Mouse (Mus musculus): ENCODE measurements around the gene Gins2. TPM values are rescaled to one million over a fixed set of nuclear protein-coding genes. Genes with fewer than 3 reads are reported as not detected.

Gins2 gene
- polyA plus RNA-seq, 1 experiment from 2014 or later, result 111 TPM

DNA sequence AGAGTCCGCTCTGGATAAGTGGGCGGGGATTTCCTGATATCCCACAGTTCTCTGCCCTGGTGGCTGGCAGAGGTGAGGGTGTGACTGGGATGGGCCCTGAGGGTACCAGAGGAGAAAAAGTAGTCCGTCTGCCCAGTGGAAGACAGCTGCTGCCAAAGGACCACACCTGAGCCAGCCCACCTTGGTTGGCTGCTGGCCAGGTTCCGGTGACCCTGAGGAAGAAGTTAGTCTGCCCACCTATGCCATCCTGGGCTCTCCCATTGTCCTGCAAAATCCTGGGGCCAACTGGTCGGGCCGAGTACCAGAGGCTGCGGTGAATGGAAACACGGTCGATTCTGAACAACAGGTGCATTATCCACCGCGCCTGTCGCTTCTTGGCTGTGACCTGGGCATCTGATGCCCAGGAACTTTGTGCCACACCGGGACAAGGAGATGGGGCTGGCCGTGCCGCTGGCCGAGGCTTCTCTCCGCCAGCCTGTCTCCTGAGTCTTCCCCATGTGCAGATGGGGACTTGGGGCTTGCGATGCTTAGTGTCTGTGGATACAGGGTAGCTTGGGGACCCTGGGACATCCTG, 34.6 kb downstream of the Gins2 start:
- 0 out of 2 replicates have a peak, but pooled peaks cover 5% of the 10 kb centered on the region for H3K27me3 ChIP-seq
- no peak overlapping the region for H3K4me2 ChIP-seq
- peaks cover 85% of the 10 kb centered on the region for H3K4me1 ChIP-seq (replicated peaks)
- peaks cover 21% of the 10 kb centered on the region for H3K36me3 ChIP-seq
- no peak overlapping the region for H3K9ac ChIP-seq (replicated peaks)
- H3K4me3 ChIP-seq (replicated peaks), result no peak overlapping the region
- no peak overlapping the region for H3K27ac ChIP-seq
- WGBS, result 90% methylated on average over 18 of the region's 18 CpGs
- H3K9me3 ChIP-seq, result no peaks in the 10 kb centered on the region
- no peak for ATAC-seq (ENCODE audit: insufficient number of reproducible peaks, insufficient read depth, low FRiP score, low TSS enrichment, low read depth)

DNA sequence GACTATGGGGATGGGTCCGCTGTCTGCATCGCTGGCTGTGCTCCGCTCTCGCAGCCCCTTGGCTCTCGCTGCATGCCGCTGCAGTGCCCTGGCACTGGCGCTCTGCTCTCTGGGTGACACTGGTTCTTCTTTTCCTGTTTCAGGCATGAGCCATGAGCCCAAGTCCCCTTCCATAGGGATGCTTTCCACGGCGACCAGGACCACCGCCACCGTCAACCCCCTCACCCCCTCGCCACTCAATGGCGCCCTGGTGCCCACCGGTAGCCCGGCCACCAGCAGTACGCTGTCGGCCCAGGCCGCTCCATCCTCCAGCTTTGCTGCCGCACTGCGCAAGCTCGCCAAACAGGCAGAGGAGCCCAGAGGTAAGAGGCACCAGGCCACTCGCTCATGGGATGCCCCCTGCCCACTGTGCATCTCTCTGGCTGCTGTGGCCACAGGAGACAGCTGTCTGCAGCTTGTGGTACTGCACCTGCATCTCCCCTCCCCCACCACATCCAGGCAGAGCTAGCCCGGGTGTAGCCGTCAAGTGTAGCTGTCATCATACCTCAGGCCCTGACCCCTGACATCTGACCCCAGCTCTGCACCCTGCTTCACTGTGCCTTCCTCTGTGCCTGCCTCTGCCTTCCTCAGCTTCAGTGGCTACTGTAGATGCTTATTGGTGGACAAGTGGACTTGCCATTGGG, 35.5 kb downstream of the Gins2 start:
- Histone ChIP-seq H3K27ac (no peak overlapping the region), H3K36me3 (peaks cover 18% of the 10 kb centered on the region), H3K4me1 (replicated peaks) (peaks cover 85% of the 10 kb centered on the region), H3K9me3 (no peaks in the 10 kb centered on the region), H3K9ac (replicated peaks) (no peak overlapping the region), H3K27me3 (0 out of 2 replicates have a peak, but pooled peaks cover 5% of the 10 kb centered on the region), H3K4me3 (replicated peaks) (no peak overlapping the region), H3K4me2 (no peak overlapping the region)
- ATAC-seq (ENCODE audit: insufficient number of reproducible peaks, insufficient read depth, low FRiP score, low TSS enrichment, low read depth), result no peak
- 91% methylated on average over 24 of the region's 24 CpGs for WGBS

DNA sequence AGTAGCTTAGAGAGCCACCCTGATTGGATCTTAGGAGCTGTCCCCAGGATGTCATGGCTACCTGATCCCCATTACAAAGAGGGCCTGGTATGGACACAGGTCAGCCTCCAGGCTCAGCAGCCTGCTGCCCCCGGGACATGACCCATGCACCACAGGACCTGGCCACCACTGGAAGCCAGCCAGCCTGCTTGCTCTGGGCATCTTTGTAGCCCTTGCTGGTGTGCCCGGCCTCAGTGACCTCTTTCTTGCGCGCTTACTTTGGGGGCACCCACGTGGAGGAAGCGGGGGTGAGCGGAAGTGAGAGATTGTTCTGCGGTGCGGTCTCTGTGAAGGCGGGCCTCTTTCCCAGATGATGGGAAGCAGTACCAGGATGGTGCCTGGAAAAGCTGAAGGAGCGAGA, 36.6 kb downstream of the Gins2 start:
- H3K27ac ChIP-seq, result no peak overlapping the region
- no peak overlapping the region for H3K9ac ChIP-seq (replicated peaks)
- no peaks in the 10 kb centered on the region for H3K27me3 ChIP-seq
- WGBS, result 90% methylated on average over 11 of the region's 11 CpGs
- no peak for ATAC-seq (ENCODE audit: insufficient number of reproducible peaks, insufficient read depth, low FRiP score, low TSS enrichment, low read depth)
- peaks cover 18% of the 10 kb centered on the region for H3K36me3 ChIP-seq
- peaks cover 85% of the 10 kb centered on the region for H3K4me1 ChIP-seq (replicated peaks)
- H3K4me2 ChIP-seq, result no peak overlapping the region
- no peak overlapping the region for H3K4me3 ChIP-seq (replicated peaks)
- H3K9me3 ChIP-seq, result no peaks in the 10 kb centered on the region

DNA sequence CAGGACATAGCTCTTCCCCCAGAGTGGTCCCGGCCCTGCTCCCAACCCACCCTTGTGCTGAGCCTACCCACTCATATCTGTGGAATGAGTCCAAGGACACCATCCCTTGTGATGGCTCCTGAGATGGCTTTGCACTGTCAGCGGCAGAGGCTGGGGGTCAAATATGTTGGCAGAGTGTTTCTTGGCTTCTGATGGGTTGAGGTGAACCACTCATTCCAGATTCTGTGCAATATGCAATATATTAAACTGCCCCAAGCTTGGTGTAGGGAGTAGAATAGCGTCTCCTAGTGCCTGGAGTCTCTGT, 37.5 kb downstream of the Gins2 start:
- no peak overlapping the region for H3K4me2 ChIP-seq
- ATAC-seq (ENCODE audit: insufficient number of reproducible peaks, insufficient read depth, low FRiP score, low TSS enrichment, low read depth), result no peak
- H3K36me3 ChIP-seq, result peaks cover 18% of the 10 kb centered on the region
- peaks cover 85% of the 10 kb centered on the region for H3K4me1 ChIP-seq (replicated peaks)
- 94% methylated on average over 3 of the region's 3 CpGs for WGBS
- no peak overlapping the region for H3K27ac ChIP-seq
- no peaks in the 10 kb centered on the region for H3K27me3 ChIP-seq
- no peak overlapping the region for H3K9ac ChIP-seq (replicated peaks)
- H3K4me3 ChIP-seq (replicated peaks), result no peak overlapping the region
- no peaks in the 10 kb centered on the region for H3K9me3 ChIP-seq

DNA sequence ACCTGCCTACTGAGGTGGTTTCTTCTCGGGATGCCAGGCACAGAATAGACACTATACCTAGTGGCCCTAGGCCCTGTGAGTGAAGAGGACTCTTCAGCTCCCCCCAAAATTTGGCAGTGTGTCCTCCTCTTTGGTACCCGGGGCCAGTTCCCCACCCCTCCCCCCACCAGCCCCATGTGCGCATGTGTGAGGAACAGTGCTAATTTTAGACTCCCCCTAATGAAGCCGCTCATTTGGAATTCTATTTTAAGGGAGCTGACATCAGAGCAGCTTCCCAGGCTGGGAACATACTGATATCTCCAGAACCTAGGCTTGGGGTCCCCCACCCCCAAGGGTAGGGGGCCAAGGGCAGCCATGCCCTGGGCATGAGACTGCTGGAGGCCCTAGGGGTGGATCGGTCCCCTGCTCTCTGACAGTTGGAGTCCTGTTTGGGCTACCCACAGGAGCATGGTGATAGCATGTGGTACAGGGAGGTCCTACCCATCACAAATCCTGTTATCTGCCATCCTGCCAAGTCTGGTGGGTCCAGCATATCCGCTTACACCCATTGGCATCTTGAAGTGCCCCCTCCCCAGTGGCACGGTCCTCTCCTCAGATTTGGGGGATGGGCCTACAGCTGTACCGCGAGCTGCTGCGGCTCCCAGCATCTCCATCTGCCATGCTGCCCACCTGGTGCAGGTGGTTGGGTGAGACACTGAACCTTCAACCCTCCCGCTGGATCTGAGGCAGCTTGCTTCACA, 38.0 kb downstream of the Gins2 start:
- Histone ChIP-seq H3K4me2 (no peak overlapping the region), H3K4me3 (replicated peaks) (no peak overlapping the region), H3K27me3 (no peaks in the 10 kb centered on the region), H3K27ac (no peak overlapping the region), H3K9ac (replicated peaks) (no peak overlapping the region), H3K36me3 (peaks cover 18% of the 10 kb centered on the region), H3K9me3 (no peaks in the 10 kb centered on the region), H3K4me1 (replicated peaks) (peaks cover 85% of the 10 kb centered on the region)
- no peak for ATAC-seq (ENCODE audit: insufficient number of reproducible peaks, insufficient read depth, low FRiP score, low TSS enrichment, low read depth)
- WGBS, result 72% methylated on average over 11 of the region's 11 CpGs

DNA sequence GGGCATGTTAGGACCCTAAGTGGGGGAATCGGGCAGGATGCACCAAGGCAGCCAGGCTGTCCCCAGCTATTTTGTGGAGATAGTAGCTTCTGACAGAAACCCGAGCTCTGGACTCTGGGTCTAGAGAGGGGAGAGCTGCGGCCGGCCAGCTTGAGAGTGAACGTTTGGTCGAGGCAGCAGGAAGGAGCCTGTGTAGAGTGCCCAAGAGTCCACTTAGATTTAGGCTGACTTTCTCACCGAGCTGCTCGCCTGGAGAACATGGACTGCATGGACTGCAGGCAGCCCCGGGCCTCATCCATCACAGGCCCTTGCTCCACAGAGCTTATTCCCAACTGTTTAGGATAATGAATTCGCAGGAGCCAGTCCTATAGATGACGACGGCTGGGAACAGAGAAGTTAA, 38.7 kb downstream of the Gins2 start:
- 9% methylated on average over 12 of the region's 12 CpGs for WGBS
- peak overlapping the region; percentile 47; the same call in 1 of the 2 replicates for H3K9ac ChIP-seq (replicated peaks)
- H3K27ac ChIP-seq, result peak overlapping the region; percentile 82; the same call in 1 of the 2 replicates
- H3K27me3 ChIP-seq, result no peaks in the 10 kb centered on the region
- peaks cover 18% of the 10 kb centered on the region for H3K36me3 ChIP-seq
- H3K4me1 ChIP-seq (replicated peaks), result peaks cover 85% of the 10 kb centered on the region
- no peak for ATAC-seq (ENCODE audit: insufficient number of reproducible peaks, insufficient read depth, low FRiP score, low TSS enrichment, low read depth)
- no peak overlapping the region for H3K4me3 ChIP-seq (replicated peaks)
- no peaks in the 10 kb centered on the region for H3K9me3 ChIP-seq
- peak overlapping the region; percentile 56 for H3K4me2 ChIP-seq

DNA sequence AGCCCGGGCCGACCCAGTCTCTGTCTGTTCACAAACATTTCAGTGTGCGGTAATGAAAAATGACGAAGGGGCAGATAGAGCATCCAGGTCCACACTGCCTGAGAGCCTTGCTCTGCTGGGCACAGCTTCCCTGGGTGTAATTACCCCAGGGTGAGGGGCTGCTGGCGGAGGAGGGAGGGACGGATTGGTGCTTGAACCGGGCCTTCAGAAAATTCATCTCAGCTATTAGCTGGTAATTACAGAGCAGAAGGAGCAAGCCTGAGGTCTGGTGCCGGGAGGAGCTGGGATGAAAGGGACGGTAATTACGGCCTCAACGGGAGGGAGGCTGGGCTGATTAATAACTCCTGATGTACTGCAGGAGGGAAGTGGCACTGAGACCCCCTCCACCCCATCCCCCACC, 39.2 kb downstream of the Gins2 start:
- Histone ChIP-seq H3K9me3 (no peaks in the 10 kb centered on the region), H3K4me3 (replicated peaks) (peak overlapping the region; percentile 29), H3K9ac (replicated peaks) (peak overlapping the region; percentile 47; the same call in 1 of the 2 replicates), H3K36me3 (peaks cover 15% of the 10 kb centered on the region), H3K27me3 (no peaks in the 10 kb centered on the region), H3K4me1 (replicated peaks) (peaks cover 90% of the 10 kb centered on the region), H3K27ac (peak overlapping the region; percentile 82), H3K4me2 (peak overlapping the region; percentile 56)
- 3% methylated on average over 11 of the region's 11 CpGs for WGBS
- peak; percentile 38; the same call in 1 of the 2 replicates for ATAC-seq (ENCODE audit: insufficient number of reproducible peaks, insufficient read depth, low FRiP score, low TSS enrichment, low read depth)

DNA sequence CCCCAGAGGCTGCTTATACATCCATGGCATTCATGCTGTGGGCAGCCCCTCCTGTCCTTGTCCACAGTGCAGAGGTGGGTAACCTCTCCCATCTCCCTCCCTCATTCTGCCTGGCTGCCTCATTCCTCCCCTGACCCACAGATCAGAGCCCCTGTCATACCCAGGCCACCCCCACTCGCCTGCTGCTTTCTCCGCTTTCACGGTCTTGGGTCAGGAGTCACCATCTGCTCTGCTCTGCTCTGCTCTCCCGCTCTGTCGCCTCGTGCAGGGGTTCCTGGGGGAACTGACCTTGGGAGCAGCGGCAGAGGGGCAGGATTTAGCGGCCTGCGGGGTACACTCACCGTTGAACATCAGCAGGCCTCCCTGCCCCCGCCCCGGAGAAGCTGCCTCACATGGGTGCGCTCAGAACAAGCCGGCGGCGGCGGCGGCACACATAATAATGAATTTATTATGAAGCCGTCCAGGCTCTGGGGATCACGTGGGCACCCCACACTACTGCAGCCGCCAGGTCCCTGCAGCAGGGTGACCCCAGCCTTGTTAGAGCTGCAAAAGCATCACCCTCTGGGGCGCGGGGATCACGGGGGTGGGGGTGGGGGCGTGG, 39.7 kb downstream of the Gins2 start:
- H3K9me3 ChIP-seq, result no peaks in the 10 kb centered on the region
- peaks cover 90% of the 10 kb centered on the region for H3K4me1 ChIP-seq (replicated peaks)
- no peaks in the 10 kb centered on the region for H3K27me3 ChIP-seq
- ATAC-seq (ENCODE audit: insufficient number of reproducible peaks, insufficient read depth, low FRiP score, low TSS enrichment, low read depth), result 0 out of 2 replicates have a peak, but pooled peaks have one; percentile 3
- 2% methylated on average over 25 of the region's 25 CpGs for WGBS
- H3K27ac ChIP-seq, result peak overlapping the region; percentile 82
- peak overlapping the region; percentile 29 for H3K4me3 ChIP-seq (replicated peaks)
- peaks cover 11% of the 10 kb centered on the region for H3K36me3 ChIP-seq
- peak overlapping the region; percentile 47 for H3K9ac ChIP-seq (replicated peaks)
- H3K4me2 ChIP-seq, result peak overlapping the region; percentile 56

GRCm38 (mm10) chr8:120548313-120548761, 40.8 kb downstream of the Gins2 start:
- H3K4me3 ChIP-seq (replicated peaks), result no peak overlapping the region

GRCm38 (mm10) chr8:120547562-120547961, 41.5 kb downstream of the Gins2 start:
- no peak overlapping the region for H3K4me2 ChIP-seq
- no peaks in the 10 kb centered on the region for H3K9me3 ChIP-seq
- 65% methylated on average over 9 of the region's 9 CpGs for WGBS
- H3K4me1 ChIP-seq (replicated peaks), result peaks cover 95% of the 10 kb centered on the region
- no peak overlapping the region for H3K9ac ChIP-seq (replicated peaks)
- ATAC-seq (ENCODE audit: insufficient number of reproducible peaks, insufficient read depth, low FRiP score, low TSS enrichment, low read depth), result no peak
- no peak overlapping the region for H3K4me3 ChIP-seq (replicated peaks)
- no peak overlapping the region for H3K27ac ChIP-seq
- no peaks in the 10 kb centered on the region for H3K36me3 ChIP-seq
- no peaks in the 10 kb centered on the region for H3K27me3 ChIP-seq

More at GRCm38 (mm10) chr8:120548313-120548761, 40.8 kb downstream of the Gins2 start:
- Histone ChIP-seq H3K4me2 (no peak overlapping the region), H3K9ac (replicated peaks) (no peak overlapping the region), H3K9me3 (no peaks in the 10 kb centered on the region), H3K36me3 (peaks cover under 1% of the 10 kb centered on the region; the same call in 1 of the 2 replicates), H3K4me1 (replicated peaks) (peaks cover 94% of the 10 kb centered on the region), H3K27me3 (no peaks in the 10 kb centered on the region), H3K27ac (no peak overlapping the region)
- 42% methylated on average over 16 of the region's 16 CpGs for WGBS
- no peak for ATAC-seq (ENCODE audit: insufficient number of reproducible peaks, insufficient read depth, low FRiP score, low TSS enrichment, low read depth)

DNA sequence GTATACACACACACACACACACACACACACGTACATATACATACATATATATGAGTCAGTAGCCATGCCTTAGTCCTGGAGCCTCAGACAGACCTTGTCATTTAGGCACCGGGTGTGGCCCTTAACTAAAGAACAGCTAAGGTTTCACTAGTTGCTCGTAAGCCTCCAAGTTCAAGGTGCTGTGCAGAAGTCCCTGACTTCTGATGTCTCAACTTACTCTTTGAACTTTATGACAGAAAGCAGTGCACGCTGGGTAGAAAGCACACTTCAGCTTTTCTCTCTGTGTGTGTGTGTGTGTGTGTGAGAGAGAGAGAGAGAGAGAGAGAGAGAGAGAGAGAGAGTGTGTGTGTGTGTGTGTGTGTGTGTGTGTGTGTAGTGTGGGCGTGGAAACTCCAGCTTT, 44.9 kb downstream of the Gins2 start:
- H3K4me1 ChIP-seq (replicated peaks), result peaks cover 90% of the 10 kb centered on the region
- WGBS, result 59% methylated on average over 5 of the region's 5 CpGs
- no peak overlapping the region for H3K27ac ChIP-seq
- no peaks in the 10 kb centered on the region for H3K9me3 ChIP-seq
- no peak overlapping the region for H3K4me2 ChIP-seq
- no peak overlapping the region for H3K4me3 ChIP-seq (replicated peaks)
- no peak for ATAC-seq (ENCODE audit: insufficient number of reproducible peaks, insufficient read depth, low FRiP score, low TSS enrichment, low read depth)
- no peaks in the 10 kb centered on the region for H3K27me3 ChIP-seq
- no peaks in the 10 kb centered on the region for H3K36me3 ChIP-seq
- H3K9ac ChIP-seq (replicated peaks), result no peak overlapping the region

Measured in limb, embryonic 12.5 days (tissue).